Mouse (Mus musculus): ENCODE measurements around the gene Olfr1465. TPM values are rescaled to one million over a fixed set of nuclear protein-coding genes. Genes with fewer than 3 reads are reported as not detected.

The Olfr1465 gene
- not detected in 2 replicates for total RNA-seq (2014; fragmentation: Nextera tagmentation)
- total RNA-seq (2017) = not detected in 2 replicates

DNA sequence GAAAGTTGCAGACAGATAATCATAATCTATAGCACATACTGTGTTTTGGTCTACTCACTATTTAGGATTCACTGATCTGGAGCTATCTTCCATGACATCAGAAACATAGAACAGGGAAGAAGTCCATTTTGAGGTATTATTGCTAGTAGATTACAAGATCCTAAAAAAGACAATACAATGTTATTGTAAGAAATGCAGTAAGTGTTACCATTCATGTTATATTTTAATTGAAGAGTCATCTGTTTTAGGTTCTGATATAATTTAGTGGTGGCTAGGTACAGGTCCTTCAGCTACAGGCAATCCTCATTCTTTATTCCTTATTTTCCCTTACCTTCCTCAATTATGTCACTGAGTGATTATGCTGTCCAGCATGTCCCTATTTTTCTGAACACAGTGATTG, at the start of gene Olfr1465:
TSS of gene Olfr1465 (minus strand) at position 101 of the 400 bp plus-strand sequence.
- ATAC-seq (replicated peaks; ENCODE audit: low FRiP score, low TSS enrichment, poor library complexity, severe bottlenecking) = no peak

DNA sequence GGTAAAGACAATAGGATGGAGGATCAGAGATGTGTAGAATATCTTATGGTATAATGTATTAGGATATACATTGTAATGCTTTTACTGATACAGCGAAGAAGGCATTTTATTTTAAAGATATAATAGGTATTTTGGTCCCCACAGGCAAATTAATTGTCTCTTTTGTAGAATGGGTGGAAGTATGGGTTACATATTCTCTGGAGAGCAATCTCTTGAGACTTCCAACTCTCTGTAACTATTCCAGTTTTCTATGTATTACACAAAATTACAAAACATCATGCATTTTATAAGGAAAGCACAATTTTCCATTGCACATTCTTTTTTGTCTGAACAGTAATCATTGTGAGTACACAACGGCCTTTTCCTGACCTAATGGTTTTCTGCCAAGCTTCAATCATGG, 46.6 kb upstream of the Olfr1465 start, which contains the start of gene Olfr1467:
TSS of gene Olfr1467 (plus strand) at position 301 of the 400 bp plus-strand sequence.
- no peak for ATAC-seq (replicated peaks; ENCODE audit: low FRiP score, low TSS enrichment, poor library complexity, severe bottlenecking)

DNA sequence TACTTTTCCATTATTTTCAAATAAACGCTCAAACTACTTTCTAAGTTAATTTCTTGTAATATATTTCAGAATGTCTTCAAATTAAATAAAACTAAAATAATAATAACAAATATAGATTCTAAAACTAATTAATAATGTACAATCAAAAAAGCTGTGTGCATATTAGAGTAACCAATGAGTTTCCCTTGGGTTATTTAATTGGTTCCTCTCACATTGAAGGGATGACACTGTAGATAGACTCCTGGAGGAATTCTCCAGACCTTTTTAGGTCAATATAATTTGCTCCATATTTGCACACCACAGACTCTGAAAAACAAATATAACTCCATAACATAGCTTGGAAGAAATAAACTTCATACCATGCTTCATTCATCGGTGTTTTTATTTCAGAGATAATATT, 23.2 kb upstream of the Olfr1465 start, which contains the start of gene Olfr1466:
TSS of gene Olfr1466 (plus strand) at position 301 of the 400 bp plus-strand sequence.
- ATAC-seq (replicated peaks; ENCODE audit: low FRiP score, low TSS enrichment, poor library complexity, severe bottlenecking) = no peak

Other genes with a start within 250 kb of the Olfr1465 start
- not detected in 2 replicates for gene Olfr1457, start 217.7 kb downstream of the Olfr1465 start, total RNA-seq (2014; fragmentation: Nextera tagmentation)
- gene Olfr1457, start 217.7 kb downstream of the Olfr1465 start, total RNA-seq (2017) = not detected in 2 replicates
- gene Olfr1458, start 208.8 kb downstream of the Olfr1465 start, total RNA-seq (2014; fragmentation: Nextera tagmentation) = not detected in 2 replicates
- gene Olfr1458, start 208.8 kb downstream of the Olfr1465 start, total RNA-seq (2017) = not detected in 2 replicates
- gene Olfr1459, start 166.0 kb downstream of the Olfr1465 start, total RNA-seq (2014; fragmentation: Nextera tagmentation) = not detected in 2 replicates
- not detected in 2 replicates for gene Olfr1459, start 166.0 kb downstream of the Olfr1465 start, total RNA-seq (2017)
- not detected in 2 replicates for gene Olfr1461, start 152.5 kb downstream of the Olfr1465 start, total RNA-seq (2014; fragmentation: Nextera tagmentation)
- gene Olfr1461, start 152.5 kb downstream of the Olfr1465 start, total RNA-seq (2017) = not detected in 2 replicates
- not detected in 2 replicates for gene Olfr1462, start 129.8 kb downstream of the Olfr1465 start, total RNA-seq (2014; fragmentation: Nextera tagmentation)
- gene Olfr1462, start 129.8 kb downstream of the Olfr1465 start, total RNA-seq (2017) = not detected in 2 replicates
- gene Olfr1463, start 84.2 kb downstream of the Olfr1465 start, total RNA-seq (2014; fragmentation: Nextera tagmentation) = not detected in 2 replicates
- gene Olfr1463, start 84.2 kb downstream of the Olfr1465 start, total RNA-seq (2017) = not detected in 2 replicates
- gene Olfr1466, start 23.3 kb upstream of the Olfr1465 start, total RNA-seq (2014; fragmentation: Nextera tagmentation) = not detected in 2 replicates
- gene Olfr1466, start 23.3 kb upstream of the Olfr1465 start, total RNA-seq (2017) = not detected in 2 replicates
- gene Olfr1467, start 46.7 kb upstream of the Olfr1465 start, total RNA-seq (2014; fragmentation: Nextera tagmentation) = not detected in 2 replicates
- gene Olfr1467, start 46.7 kb upstream of the Olfr1465 start, total RNA-seq (2017) = not detected in 2 replicates
- not detected in 2 replicates for gene Olfr1469, start 92.3 kb upstream of the Olfr1465 start, total RNA-seq (2014; fragmentation: Nextera tagmentation)
- not detected in 2 replicates for gene Olfr1469, start 92.3 kb upstream of the Olfr1465 start, total RNA-seq (2017)
- not detected in 2 replicates for gene Olfr1471, start 127.9 kb upstream of the Olfr1465 start, total RNA-seq (2014; fragmentation: Nextera tagmentation)
- not detected in 2 replicates for gene Olfr1471, start 127.9 kb upstream of the Olfr1465 start, total RNA-seq (2017)
- not detected in 2 replicates for gene Olfr1472, start 140.5 kb upstream of the Olfr1465 start, total RNA-seq (2014; fragmentation: Nextera tagmentation)
- not detected in 2 replicates for gene Olfr1472, start 140.5 kb upstream of the Olfr1465 start, total RNA-seq (2017)
- gene Olfr1474, start 154.0 kb upstream of the Olfr1465 start, total RNA-seq (2014; fragmentation: Nextera tagmentation) = not detected in 2 replicates
- not detected in 2 replicates for gene Olfr1474, start 154.0 kb upstream of the Olfr1465 start, total RNA-seq (2017)
- gene Olfr1475, start 164.7 kb upstream of the Olfr1465 start, total RNA-seq (2014; fragmentation: Nextera tagmentation) = not detected in 2 replicates
- not detected in 2 replicates for gene Olfr1475, start 164.7 kb upstream of the Olfr1465 start, total RNA-seq (2017)
- not detected in 2 replicates for gene Olfr1477, start 185.0 kb upstream of the Olfr1465 start, total RNA-seq (2014; fragmentation: Nextera tagmentation)
- gene Olfr1477, start 185.0 kb upstream of the Olfr1465 start, total RNA-seq (2017) = not detected in 2 replicates
- gene Olfr1480, start 212.4 kb upstream of the Olfr1465 start, total RNA-seq (2014; fragmentation: Nextera tagmentation) = not detected in 2 replicates
- gene Olfr1480, start 212.4 kb upstream of the Olfr1465 start, total RNA-seq (2017) = not detected in 2 replicates

Data from megakaryocyte-erythroid progenitor cell, adult 5-6 weeks (primary cell).